Mouse (Mus musculus) liver, embryonic 15.5 days (tissue): Measurements from ENCODE around the gene Tmem159. TPM values are rescaled to one million over a fixed set of nuclear protein-coding genes. Genes with fewer than 3 reads are reported as not detected.

Experiments
- ATAC-seq: fragments of 200-750 bp; cut with Nextera tagmentation; 2 replicates; pipeline ENCODE4 v1.8.0; 2017; ENCODE audit warnings: moderate number of reproducible peaks, mild to moderate bottlenecking, moderate library complexity; ENCODE audit not compliant: insufficient read depth
- H3K27ac ChIP-seq: fragments of 300-500 bp; sonication (generic); replicated peaks from 2 replicates; pipeline ENCODE4 v1.5.1; 2015; ENCODE audit warnings: mild to moderate bottlenecking, inconsistent platforms
- H3K27me3 ChIP-seq: fragments of 300-500 bp; sonication (generic); 2 replicates; pipeline ENCODE4 v1.6.1; 2015; ENCODE audit warnings: mild to moderate bottlenecking, inconsistent platforms
- H3K36me3 ChIP-seq: fragments of 300-500 bp; sonication (generic); replicated peaks from 2 replicates; pipeline ENCODE4 v1.6.1; 2015; ENCODE audit warnings: moderate library complexity, mild to moderate bottlenecking, inconsistent platforms
- H3K4me1 ChIP-seq: fragments of 300-500 bp; sonication (generic); replicated peaks from 2 replicates; pipeline ENCODE4 v1.6.1; 2015; ENCODE audit warnings: inconsistent platforms
- H3K4me2 ChIP-seq: fragments of 300-500 bp; sonication (generic); 2 replicates; pipeline ENCODE4 v1.6.1; 2015; ENCODE audit warnings: moderate library complexity, mild to moderate bottlenecking, inconsistent platforms
- H3K4me3 ChIP-seq: fragments of 300-500 bp; sonication (generic); replicated peaks from 2 replicates; pipeline ENCODE4 v1.5.1; 2015; ENCODE audit warnings: mild to moderate bottlenecking, inconsistent platforms
- H3K9ac ChIP-seq: fragments of 300-500 bp; sonication (generic); 2 replicates; pipeline ENCODE4 v1.6.1; 2015; ENCODE audit warnings: moderate library complexity, mild to moderate bottlenecking, inconsistent platforms
- H3K9me3 ChIP-seq: fragments of 300-500 bp; sonication (generic); replicated peaks from 2 replicates; pipeline ENCODE4 v1.6.1; 2016; ENCODE audit warnings: inconsistent platforms
- WGBS: fragments of 180-500 bp; shearing (Covaris S2); methylation state at CpG from one replicate; pipeline ENCODE4 v1.1.7; 2015; ENCODE audit warnings: mixed read lengths; ENCODE audit not compliant: insufficient replicate concordance; 5-methylcytosine and 5-hydroxymethylcytosine counted together
- polyA plus RNA-seq: library from polyadenylated mRNA; unstranded; fragments of >200 nt; fragmentation: Nextera tagmentation; extraction: Ambion mirVana; gene quantifications from 2 replicates; pipeline ENCODE4 v1.2.1, GENCODE M21; 2015

Gene Tmem159
- polyA plus RNA-seq, 1 experiment from 2014 or later, result 2.4 TPM

DNA sequence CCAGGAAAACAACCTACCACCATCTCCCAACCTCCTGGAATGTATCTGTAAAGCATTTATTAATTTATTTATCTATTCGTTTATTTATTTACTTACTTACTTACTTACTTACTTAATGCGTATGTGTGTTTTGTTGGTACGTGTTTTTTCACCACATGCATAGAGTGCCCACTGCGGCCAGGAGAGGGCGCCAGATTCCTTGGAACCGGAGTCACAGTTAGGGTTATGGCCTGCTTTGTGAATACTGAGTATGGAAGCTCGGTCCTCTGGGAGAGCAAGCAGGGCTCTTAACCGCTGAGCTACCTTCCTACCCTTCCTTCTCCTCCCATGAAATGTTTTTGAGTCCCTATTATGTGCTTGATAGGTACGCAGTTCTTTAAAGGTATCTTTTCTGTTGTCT is 3.8 kb upstream of the Tmem159 start:
- no peak overlapping the region for H3K27ac ChIP-seq
- peaks cover 15% of the 10 kb centered on the region for H3K27me3 ChIP-seq
- H3K9ac ChIP-seq, result no peak overlapping the region
- H3K4me1 ChIP-seq, result peaks cover 14% of the 10 kb centered on the region
- WGBS, result 18% methylated on average over 9 of the region's 9 CpGs
- H3K9me3 ChIP-seq, result no peaks in the 10 kb centered on the region
- H3K36me3 ChIP-seq, result no peaks in the 10 kb centered on the region
- no peak overlapping the region for H3K4me3 ChIP-seq
- no peak for ATAC-seq
- no peak overlapping the region for H3K4me2 ChIP-seq

DNA sequence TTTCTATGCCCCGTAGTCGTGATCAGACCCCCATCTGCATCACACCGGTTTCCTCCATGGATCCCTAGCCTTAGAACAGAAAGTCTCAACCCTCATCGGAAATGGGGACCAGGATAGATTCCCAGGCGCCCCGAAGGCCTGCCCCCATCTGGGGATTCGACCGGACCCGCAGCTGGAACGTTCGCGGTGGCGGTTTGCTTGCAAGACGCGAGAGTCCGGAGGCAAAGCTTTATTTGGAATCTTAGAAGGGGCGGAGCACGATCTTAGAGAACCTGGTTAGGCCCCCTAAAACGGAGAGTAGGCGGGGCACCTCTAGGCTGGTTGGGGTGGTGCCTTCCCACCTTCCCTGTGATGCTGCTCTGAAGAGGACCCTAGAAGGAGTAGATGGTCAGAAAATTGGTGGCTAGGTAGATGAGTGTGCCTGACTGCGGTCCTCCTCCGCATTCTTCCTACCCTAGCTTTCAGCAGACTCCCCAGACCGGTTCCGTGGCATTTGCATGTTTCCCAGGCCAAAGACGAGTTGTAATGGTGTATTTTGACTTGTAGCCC is 940 bp downstream of the Tmem159 start:
- H3K9me3 ChIP-seq, result no peaks in the 10 kb centered on the region
- no peak for ATAC-seq
- H3K27ac ChIP-seq, result no peak overlapping the region
- H3K27me3 ChIP-seq, result peaks cover 18% of the 10 kb centered on the region
- H3K4me3 ChIP-seq, result peak overlapping the region; percentile 57
- no peaks in the 10 kb centered on the region for H3K36me3 ChIP-seq
- 5% methylated on average over 25 of the region's 25 CpGs for WGBS
- H3K9ac ChIP-seq, result no peak overlapping the region
- peak overlapping the region; percentile 75 for H3K4me2 ChIP-seq
- H3K4me1 ChIP-seq, result peaks cover 14% of the 10 kb centered on the region

DNA sequence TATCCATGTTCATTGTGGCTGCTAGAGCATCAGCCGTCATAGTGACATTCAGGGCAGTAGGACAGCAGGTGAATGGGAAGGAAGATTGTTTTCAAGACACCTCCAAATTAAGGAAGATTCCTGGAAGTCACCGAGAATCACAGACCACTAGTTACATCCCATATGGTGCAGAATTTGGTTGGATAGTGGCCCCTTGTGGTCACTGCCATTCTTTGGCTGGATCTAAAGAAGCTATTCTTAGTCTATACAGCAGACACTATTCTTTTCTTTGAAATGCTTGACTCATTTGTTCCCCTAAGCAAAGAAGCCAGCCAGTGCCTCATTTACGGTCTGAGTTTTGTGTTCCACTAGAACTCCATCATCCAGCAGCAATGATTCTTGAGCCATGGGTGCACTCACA is 2.8 kb downstream of the Tmem159 start:
- H3K27ac ChIP-seq, result no peak overlapping the region
- no peaks in the 10 kb centered on the region for H3K36me3 ChIP-seq
- WGBS, result 60% methylated on average over 3 of the region's 3 CpGs
- no peak overlapping the region for H3K4me2 ChIP-seq
- no peak overlapping the region for H3K9ac ChIP-seq
- H3K9me3 ChIP-seq, result no peaks in the 10 kb centered on the region
- H3K4me3 ChIP-seq, result no peak overlapping the region
- H3K4me1 ChIP-seq, result peaks cover 14% of the 10 kb centered on the region
- ATAC-seq, result no peak
- H3K27me3 ChIP-seq, result peaks cover 18% of the 10 kb centered on the region

DNA sequence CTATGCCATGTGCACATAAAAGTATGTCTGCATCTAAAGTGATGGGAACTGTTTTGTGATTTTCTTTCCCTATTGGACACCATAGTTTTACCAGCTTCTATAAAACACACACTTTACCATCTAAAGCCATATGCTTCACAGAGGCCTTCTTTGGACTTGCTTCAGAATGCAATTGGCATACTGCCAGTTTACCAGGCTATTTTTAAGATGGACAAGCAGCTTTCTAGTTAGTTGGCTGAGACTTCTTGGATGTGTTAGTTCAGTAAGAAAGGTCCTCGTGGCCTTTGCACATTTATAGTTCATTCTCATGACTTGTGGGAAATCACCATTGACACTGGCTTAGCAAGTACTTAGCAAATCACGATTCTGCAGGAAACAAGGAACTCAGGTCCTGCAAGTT is 4.2 kb downstream of the Tmem159 start:
- Histone ChIP-seq H3K4me3 (no peak overlapping the region), H3K9me3 (no peaks in the 10 kb centered on the region), H3K9ac (no peak overlapping the region), H3K4me1 (peaks cover 14% of the 10 kb centered on the region), H3K36me3 (no peaks in the 10 kb centered on the region), H3K27ac (no peak overlapping the region), H3K27me3 (peaks cover 18% of the 10 kb centered on the region), H3K4me2 (no peak overlapping the region)
- WGBS, result 56% methylated on average over 2 of the region's 2 CpGs
- no peak for ATAC-seq

DNA sequence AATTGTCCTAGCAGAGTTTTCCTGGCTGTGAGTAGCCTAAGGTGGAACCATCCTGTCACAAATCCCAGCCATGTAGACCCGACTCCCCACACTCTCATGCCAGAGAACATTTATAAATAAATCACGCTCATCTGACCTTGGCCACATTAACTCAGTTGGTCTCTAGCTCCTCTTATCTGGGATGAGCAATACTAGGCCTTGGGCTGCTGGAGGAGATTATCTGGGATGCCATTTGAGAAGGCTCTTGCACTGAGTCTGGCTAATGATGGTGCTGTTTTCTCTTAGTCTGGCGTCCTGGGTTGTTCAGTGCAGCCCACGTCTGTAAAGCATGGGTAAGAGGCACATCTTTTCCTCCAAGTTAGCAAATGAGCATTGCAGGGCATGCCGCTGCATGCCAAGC is 7.5 kb downstream of the Tmem159 start:
- Histone ChIP-seq H3K27ac (no peak overlapping the region), H3K9ac (no peak overlapping the region), H3K9me3 (no peaks in the 10 kb centered on the region), H3K4me2 (no peak overlapping the region), H3K4me3 (no peak overlapping the region), H3K27me3 (no peaks in the 10 kb centered on the region), H3K36me3 (no peaks in the 10 kb centered on the region), H3K4me1 (no peaks in the 10 kb centered on the region)
- no peak for ATAC-seq
- 39% methylated on average over 5 of the region's 5 CpGs for WGBS

DNA sequence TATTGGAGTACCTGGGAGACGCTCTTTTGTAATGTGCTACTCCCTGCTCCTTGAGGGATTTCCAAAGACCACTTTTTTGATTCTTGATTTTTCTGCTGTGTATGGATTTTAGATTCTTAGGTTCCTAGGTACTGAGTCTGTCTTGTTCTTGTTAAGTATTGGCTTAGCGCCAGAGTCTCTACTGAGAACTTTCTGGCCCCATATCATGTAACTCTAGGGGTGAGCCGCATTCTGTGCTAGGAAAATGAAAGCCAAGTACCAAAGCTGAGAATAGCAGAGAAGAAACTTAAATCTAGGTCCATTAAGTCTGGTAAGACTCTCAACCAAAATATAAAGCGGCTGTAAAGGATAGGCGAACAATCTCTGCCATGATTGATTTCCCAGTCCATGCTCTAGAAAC is 14.8 kb downstream of the Tmem159 start:
- no peak overlapping the region for H3K9ac ChIP-seq
- no peaks in the 10 kb centered on the region for H3K27me3 ChIP-seq
- no peaks in the 10 kb centered on the region for H3K9me3 ChIP-seq
- ATAC-seq, result no peak
- WGBS, result 73% methylated on average over 5 of the region's 5 CpGs
- no peak overlapping the region for H3K4me3 ChIP-seq
- no peak overlapping the region for H3K27ac ChIP-seq
- H3K4me2 ChIP-seq, result no peak overlapping the region
- no peaks in the 10 kb centered on the region for H3K4me1 ChIP-seq
- H3K36me3 ChIP-seq, result no peaks in the 10 kb centered on the region

DNA sequence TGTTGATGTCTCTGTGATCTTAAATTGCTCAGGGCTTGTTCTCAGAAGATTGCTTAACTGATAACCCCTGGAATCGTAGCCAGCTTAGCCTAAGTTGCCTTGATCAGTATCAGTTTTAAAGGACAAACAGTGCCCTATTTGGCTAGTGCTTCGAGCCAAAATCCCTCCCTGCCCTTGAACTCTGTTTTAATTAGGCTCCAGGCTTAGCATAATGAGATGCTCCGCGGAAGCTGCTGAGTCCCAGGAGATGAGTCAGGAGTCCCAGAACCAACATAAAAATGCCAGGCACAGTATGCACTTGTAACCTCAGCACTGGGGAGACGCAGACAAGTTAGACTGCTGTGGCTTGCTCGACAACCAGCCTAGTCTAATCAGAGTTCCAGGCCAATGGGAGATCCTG is 15.4 kb downstream of the Tmem159 start:
- Histone ChIP-seq H3K4me2 (no peak overlapping the region), H3K4me3 (no peak overlapping the region), H3K27me3 (no peaks in the 10 kb centered on the region), H3K27ac (no peak overlapping the region), H3K4me1 (no peaks in the 10 kb centered on the region), H3K9ac (no peak overlapping the region), H3K9me3 (no peaks in the 10 kb centered on the region), H3K36me3 (no peaks in the 10 kb centered on the region)
- ATAC-seq, result no peak
- 46% methylated on average over 6 of the region's 6 CpGs for WGBS

DNA sequence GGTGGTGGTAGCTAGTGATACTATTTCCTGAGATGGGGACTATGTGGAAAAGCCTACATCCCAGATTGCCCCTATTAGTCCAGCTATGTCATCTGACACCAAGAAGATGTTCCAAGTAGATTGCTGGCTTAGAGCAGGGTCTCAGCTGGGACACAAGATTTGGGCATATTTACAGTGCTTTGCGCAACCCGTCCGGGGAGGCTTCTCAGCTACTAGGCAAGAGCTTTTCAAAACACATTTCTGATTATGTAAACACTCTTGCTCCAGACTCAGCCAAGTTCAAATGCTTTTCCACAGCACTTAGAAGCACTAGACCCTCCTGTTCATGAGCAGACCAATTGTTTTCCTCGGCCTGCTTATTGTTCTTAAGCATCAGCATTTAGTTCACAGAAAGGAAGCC is 21.6 kb downstream of the Tmem159 start:
- Histone ChIP-seq H3K9ac (no peak overlapping the region), H3K27ac (no peak overlapping the region), H3K4me2 (no peak overlapping the region), H3K9me3 (no peaks in the 10 kb centered on the region), H3K27me3 (no peaks in the 10 kb centered on the region), H3K4me3 (no peak overlapping the region), H3K36me3 (no peaks in the 10 kb centered on the region), H3K4me1 (0 out of 2 replicates have a peak, but pooled peaks cover 3% of the 10 kb centered on the region)
- ATAC-seq, result no peak
- WGBS, result 71% methylated on average over 4 of the region's 4 CpGs

DNA sequence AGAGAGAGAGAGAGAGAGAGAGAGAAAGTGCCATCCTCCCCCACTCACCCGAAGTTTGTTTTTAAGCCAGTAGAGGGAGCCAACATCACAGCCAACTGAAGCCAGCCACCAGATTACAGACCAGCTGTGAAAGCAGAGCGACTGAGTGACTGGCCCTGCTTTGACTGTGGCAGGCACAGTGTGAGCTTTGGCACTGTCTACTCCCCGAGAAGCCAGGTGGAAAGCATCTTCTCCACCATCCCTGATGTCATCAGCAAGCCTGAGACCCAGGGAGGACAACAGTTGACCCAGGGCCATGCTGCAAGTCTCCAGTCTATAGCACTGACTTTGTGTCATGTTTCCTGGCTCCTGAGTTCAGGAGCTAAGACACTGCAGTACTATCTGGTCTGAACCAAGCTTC is 22.7 kb downstream of the Tmem159 start:
- ATAC-seq, result no peak
- WGBS, result 2% methylated on average over 3 of the region's 3 CpGs

DNA sequence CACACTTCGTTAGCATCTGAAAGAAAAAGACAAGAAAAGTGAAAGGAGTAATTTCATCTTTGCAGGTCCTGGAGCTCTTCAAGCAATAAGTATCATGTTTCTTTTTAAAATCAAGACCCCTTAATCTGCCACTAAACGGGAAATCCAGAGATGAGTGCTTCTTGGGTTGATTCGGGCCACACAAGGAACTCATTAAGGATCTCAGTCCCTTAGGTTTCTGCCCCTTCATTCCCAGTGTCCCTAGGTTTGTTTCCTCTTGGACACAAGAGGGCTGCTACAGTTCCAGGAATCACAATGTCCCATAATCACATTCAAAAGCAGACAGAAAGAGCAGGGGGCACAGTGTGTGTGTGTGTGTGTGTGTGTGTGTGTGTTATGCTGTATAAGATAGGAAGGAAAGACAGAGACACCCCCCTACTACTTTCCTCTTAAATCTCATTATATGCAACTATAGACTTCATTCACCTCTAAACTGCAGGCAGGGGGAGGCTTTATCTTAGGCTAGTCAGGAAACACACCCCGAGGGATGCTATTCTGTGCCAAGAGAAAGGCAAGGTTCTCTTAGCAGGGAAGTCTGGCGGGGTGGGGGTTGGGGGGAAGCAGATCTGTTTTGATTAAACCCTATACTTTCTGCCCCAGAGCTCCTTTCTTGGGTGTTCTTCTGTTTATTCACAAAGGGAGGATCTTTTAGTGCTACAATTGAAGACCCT is 25.0 kb downstream of the Tmem159 start:
- H3K4me1 ChIP-seq, result 0 out of 2 replicates have a peak, but pooled peaks cover 3% of the 10 kb centered on the region
- H3K9me3 ChIP-seq, result no peaks in the 10 kb centered on the region
- WGBS, result 33% methylated on average over 5 of the region's 5 CpGs
- H3K27ac ChIP-seq, result no peak overlapping the region
- ATAC-seq, result no peak
- no peak overlapping the region for H3K9ac ChIP-seq
- H3K27me3 ChIP-seq, result no peaks in the 10 kb centered on the region
- H3K36me3 ChIP-seq, result no peaks in the 10 kb centered on the region
- H3K4me2 ChIP-seq, result no peak overlapping the region
- H3K4me3 ChIP-seq, result no peak overlapping the region

More for the DNA sequence above, 22.7 kb downstream of the Tmem159 start:
- Histone ChIP-seq H3K4me3 (no peak overlapping the region), H3K4me2 (no peak overlapping the region), H3K27ac (no peak overlapping the region), H3K36me3 (no peaks in the 10 kb centered on the region), H3K27me3 (no peaks in the 10 kb centered on the region), H3K9me3 (no peaks in the 10 kb centered on the region), H3K9ac (no peak overlapping the region), H3K4me1 (0 out of 2 replicates have a peak, but pooled peaks cover 3% of the 10 kb centered on the region)

DNA sequence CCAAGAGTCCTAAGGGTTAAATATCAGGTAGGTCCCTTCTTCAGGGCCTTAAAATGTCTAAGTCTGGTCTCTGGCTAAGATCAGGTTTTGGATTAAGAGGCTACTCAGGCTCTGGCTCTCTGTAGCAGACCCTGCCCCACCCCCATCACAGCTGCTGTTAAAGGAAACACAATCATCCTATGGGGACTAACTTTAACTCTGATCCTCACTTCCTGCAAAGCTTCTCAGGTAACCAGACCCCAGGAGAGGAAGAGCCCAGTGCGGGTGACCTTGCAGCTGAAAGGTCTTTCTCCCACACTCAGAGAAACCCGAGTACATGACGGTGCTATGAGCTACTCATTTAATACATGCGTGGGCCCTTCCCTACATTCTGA is 25.5 kb downstream of the Tmem159 start:
- Histone ChIP-seq H3K9me3 (no peaks in the 10 kb centered on the region), H3K36me3 (no peaks in the 10 kb centered on the region), H3K27me3 (no peaks in the 10 kb centered on the region), H3K4me2 (no peak overlapping the region), H3K4me3 (no peak overlapping the region), H3K4me1 (0 out of 2 replicates have a peak, but pooled peaks cover 3% of the 10 kb centered on the region), H3K27ac (no peak overlapping the region), H3K9ac (no peak overlapping the region)
- ATAC-seq, result no peak
- WGBS, result 42% methylated on average over 4 of the region's 4 CpGs

DNA sequence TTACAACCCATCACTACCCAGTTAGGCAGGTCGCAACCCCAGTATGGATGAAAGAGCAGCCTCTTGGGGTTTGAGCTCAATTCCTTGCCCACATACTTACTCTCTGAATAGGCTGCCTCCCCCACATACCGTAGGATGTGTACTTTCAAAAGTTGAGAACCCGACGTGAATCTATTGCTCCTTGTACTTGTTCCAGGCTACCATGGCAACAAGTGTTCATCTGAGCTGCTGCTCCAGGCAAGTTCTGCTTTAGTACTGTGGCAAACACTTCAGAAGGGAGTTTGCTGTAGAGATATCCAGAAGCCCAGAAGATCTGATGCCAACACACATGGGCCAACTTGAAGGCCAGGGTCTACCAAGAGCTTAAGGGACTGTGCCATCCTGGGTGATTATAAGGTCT is 26.8 kb downstream of the Tmem159 start:
- H3K9ac ChIP-seq, result no peak overlapping the region
- no peaks in the 10 kb centered on the region for H3K9me3 ChIP-seq
- 73% methylated on average over 4 of the region's 4 CpGs for WGBS
- H3K27me3 ChIP-seq, result no peaks in the 10 kb centered on the region
- H3K36me3 ChIP-seq, result no peaks in the 10 kb centered on the region
- H3K4me1 ChIP-seq, result 0 out of 2 replicates have a peak, but pooled peaks cover 3% of the 10 kb centered on the region
- H3K4me2 ChIP-seq, result no peak overlapping the region
- H3K4me3 ChIP-seq, result no peak overlapping the region
- no peak overlapping the region for H3K27ac ChIP-seq
- ATAC-seq, result no peak
